Mouse (Mus musculus): ENCODE measurements at regions not wholly inside any gene's neighbourhood (a gene's known extent, or its start where the extent isn't known, plus 50 kb on each side); places are given as distances from the start of the nearest gene placed in this dataset.

- TF ChIP-seq POLR2A (IDR thresholded peaks at IDR 0.05; ENCODE audit: insufficient read depth, low read depth, low read length) (no peak), CTCF (IDR thresholded peaks at IDR 0.05; ENCODE audit: insufficient read depth, low read depth, low read length) (no peak)
These were observed 308.6 kb downstream of the Gja1 start for GRCm38 (mm10) chr10:56685655-56686250.

Data from olfactory bulb, adult 2 months (tissue).